Mouse (Mus musculus) gastrocnemius, adult 8-10 months (tissue): Measurements from ENCODE around the gene Fbp1. TPM values are rescaled to one million over a fixed set of nuclear protein-coding genes. Genes with fewer than 3 reads are reported as not detected.
"Not testable (repeated sequence)": the region's sequence is repeated elsewhere in the genome, so short reads cannot be mapped to it uniquely, and the experiment has no call there.

Source experiments
- DNase-seq, 2 experiments: peaks; one replicate each; pipeline ENCODE4 v3.0.0; 2022; ENCODE audit warnings: low spot score in 2 of 2
- total RNA-seq, 4 experiments: library from RNA; stranded (reverse); gene quantifications; 2 replicates each; pipeline ENCODE4 v1.2.4; 2022

Fbp1 gene
- total RNA-seq, result under 1 TPM in 1 of 4 experiments, not detected in 3; 0.78 TPM

DNA sequence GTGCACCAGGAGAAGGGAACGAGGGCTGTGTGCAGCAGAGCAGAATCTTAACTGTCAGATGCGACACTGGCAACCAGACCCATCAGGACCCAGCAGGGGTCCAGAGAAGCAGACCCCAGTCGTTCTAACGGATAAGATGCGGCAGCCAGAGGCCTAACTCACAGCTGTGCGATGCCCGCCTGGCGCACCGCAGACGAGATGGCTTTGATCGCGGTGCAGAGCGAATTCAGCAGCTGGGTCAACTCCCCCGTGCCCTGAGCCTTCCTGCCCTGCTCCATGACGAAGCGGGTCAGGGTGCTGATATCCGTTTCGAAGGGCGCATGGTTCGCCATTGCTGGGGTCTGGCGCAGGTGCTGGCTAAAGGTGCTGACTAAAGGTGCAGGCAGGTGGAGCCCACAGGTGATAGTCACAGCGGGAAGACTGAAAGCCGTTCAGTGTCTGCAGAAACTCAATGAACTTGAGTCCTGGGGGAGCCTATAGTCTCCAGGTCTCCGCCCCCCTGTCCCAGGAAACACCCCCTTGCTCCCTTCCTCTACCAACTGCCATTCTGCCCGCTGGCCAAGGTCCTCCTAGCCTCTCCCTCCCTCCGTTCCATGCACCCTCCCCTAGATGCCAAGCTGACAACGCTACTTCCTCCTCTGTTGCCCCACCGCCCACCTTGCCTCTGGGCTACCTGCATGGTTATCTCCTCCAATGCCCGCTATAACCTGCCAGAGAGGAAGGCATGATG, at the start of gene Fbp1:
Gene Fbp1 (minus strand): TSS at position 571 of the 730 bp plus-strand sequence.
- no peak for DNase-seq

DNA sequence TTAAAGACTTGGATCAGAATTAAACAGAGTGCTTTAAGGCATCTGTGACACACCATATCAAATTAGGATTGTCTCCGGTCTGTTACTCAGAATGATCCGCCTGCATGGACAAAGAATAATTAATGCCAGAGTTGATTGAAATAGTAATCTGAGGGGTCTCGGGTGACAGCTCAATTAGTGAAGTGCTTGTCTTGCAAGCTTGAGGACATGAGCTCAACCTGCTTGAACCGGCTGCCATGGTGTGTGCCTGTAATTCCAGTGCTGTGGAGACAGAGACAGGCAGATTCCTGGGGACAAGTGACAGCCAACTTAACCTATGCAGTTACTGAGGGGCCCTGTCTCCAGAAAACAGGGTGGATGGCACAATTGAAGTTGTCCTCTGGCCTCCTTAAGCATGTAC, 44.4 kb upstream of the Fbp1 start:
- no peak for DNase-seq

DNA sequence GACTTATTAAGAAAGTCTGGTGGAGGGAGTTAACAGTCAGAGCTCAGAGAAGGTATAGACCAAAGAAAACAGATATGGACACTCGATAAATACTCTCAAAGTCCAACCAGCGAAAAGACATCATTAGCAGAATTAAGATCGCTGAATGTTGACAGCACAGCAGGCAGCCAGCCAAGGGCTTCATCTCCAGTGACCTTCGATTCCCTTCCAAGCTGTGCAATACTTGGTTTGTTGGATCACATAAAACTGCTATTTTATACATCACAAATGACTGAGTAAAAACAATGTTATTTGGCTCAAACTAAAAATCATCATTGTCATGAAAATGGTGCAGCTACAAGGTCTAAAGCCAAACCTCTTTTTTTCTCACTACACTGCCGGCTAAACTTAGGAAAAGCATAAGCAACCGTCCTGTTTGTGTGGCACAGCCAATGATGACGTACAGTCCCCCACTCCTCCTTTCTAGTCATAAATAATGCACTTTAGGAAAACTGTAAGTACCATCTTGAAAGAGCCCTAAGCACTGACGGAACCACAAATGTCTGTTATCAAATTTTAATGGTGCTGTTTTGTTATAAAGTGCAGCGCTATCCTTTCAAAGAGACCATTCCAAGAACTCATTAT, 41.8 kb upstream of the Fbp1 start:
- no peak for DNase-seq

DNA sequence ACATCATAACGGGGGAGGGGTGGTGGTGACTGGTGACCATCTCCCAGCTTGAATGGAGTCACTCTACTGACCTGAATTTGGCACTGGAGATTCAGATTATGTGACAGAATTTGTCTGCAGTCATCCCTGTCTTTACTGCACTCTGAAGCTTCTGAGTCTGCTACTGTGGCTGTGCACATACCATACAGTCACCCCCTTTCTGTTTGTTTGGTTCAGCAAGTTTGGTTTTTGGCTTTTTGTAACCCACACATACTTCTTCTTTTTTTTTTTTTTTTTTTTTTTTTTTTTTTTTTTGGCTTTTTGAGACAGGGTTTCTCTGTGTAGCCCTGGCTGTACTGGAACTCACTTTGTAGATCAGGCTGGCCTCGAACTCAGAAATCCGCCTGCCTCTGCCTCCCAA, 41.1 kb upstream of the Fbp1 start:
- not testable (repeated sequence) for DNase-seq

DNA sequence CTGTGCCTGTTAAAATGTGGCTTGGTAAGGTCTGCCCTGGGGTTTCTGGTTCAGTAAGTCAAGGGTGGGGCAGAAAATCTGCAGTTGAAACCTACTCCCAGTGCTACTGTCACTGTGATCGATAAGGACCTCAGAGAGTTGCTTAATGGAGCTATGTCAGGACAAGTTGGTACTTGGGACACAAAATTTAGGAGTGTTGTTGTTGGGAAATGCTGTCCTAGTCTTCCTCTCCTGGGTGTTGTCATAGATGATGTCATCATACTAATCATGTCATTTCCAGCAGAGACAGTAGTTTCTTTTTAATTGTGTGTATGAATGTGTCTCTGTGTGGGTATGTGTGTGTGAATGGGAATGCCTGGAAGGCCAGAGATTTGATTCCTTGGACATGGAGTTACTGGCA, 39.4 kb upstream of the Fbp1 start:
- DNase-seq, result no peak

DNA sequence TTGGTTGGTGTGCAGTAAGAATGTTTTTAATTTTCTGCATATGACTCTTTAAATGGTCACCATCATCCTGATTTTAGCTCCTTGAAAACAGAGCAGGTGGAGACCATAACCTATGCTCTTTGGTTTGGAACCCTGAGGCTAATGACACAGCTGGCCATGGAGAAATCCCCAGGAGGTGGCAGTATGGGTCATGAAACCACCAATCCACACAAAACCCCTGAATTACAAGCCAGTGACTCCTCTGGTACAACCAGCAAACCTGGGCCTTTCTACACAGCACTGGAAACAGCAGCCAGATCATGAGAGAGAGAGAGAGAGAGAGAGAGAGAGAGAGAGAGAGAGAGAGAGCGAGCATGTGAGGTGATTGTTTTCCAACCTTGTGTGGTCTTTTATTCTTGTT, 38.4 kb upstream of the Fbp1 start:
- DNase-seq, result peak; percentile 15 to 18

DNA sequence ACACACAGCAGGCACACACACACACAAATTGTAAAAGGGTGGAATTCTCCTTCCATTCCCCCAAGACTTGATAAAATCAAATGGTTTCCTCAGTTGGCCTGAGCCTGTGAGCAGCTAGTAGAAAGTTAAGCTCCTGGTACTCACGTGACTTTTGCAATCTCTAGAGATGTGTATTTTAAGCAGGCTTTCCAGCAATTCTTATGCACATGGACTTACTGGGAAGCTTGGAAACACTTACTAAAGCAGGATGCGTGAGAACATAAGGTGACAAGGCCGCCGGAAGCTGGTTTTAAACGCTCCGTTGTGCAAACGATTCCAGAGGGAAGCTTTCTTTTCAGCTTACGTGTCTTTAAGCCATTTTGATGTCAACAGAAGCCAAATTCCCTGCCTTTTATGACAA, 35.1 kb upstream of the Fbp1 start:
- no peak for DNase-seq

DNA sequence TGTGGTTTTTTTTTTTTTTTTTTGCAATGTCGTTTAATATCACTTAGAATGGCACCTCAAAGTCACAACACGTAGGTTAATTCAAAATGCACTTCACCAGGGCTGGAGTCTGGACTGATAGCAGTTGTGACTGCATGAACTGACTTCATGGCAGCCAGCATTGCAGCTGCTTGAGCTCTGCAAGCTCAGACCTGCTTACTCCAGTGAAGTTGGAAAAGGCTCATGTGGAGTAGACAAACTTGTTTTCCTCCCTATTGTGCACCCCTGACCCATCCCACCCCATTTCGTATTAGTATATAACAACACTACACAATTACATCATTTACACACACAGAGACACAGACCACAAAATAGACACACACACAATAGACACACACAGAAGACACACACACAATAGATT, 34.6 kb upstream of the Fbp1 start:
- DNase-seq, result no peak

DNA sequence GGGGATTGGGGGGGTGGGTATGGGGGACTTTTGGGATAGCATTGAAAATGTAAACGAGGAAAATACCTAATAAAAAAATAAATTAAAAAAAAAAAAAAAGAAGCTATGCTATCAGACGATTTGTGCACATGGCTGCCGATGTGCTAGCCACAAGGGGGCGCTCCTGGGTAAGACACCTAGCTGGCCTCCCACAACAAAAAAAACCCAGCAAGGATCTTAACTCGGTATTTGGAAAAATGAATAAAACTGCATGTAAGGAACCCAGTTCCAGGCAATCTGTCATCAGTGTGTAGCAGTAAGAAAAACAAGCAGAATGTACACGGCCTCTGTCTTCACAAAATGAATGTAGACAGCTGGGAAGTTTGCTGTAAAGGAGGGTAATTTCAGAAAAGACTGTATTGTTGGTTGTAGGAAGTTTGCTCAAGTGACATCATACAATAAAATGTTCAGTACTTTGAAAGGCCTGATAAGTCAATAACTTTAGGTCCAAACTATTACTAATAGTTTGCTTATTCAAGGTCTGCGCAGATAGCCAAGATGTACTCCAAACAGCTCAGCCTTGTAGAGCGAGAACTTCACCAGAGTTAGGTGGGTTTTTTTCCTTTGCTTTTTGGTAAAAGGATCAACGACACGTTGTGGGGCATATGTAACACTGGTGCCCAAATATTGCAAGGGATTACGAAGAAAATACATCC, 31.7 kb upstream of the Fbp1 start:
- DNase-seq, result peak; percentile 21 to 40

DNA sequence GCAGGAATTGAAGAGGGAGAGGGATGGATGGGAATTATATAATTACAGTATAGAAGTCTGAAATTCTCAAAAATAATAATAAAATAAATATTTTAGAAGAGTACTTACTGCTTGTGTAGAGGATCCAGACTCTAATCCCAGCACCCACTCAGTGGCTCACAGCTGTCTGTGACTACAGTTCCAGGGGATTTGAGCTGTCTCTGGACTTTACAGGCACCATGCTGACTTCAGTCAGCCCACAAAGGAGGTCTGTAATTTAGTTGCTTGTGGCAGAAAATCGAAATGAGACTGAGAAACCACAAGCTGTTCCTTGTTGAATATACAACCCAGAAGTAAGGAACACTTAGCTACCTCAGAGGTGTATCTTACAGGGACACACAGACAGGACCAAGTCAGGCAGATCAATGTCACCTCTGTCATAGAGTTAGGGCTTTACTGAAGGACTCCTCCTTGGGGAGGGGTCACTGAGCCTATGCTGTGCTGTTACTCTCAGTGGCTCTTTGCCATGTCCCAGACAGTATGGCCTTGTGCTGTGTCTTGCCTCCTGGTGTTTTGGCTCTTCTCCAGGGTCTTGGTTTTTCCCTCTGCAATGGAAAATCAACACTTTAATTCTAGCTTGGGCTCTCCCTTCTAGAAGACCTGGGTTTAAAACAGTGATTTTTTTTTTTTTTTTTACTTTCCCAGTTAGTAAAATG, 29.5 kb upstream of the Fbp1 start:
- DNase-seq, result no peak

DNA sequence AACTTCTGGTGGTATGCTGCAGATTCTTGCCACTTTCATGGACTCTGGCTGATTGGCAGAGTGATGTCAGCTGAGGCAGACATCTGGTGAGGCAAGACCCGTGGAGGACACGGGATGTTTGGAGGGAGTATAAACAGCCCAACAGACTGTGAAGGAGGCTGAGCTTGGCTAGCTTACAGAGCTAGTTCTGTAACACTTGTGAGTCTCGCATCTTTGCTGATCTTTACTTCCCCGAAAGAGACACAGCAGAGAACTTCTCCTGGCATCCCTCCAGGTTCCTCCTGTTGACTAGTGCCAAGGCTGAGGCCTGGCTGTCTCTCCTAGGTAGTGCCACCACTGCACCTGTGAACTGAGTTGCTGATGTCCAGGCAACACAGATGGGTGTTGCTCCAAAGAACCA, 28.6 kb upstream of the Fbp1 start:
- no peak for DNase-seq

DNA sequence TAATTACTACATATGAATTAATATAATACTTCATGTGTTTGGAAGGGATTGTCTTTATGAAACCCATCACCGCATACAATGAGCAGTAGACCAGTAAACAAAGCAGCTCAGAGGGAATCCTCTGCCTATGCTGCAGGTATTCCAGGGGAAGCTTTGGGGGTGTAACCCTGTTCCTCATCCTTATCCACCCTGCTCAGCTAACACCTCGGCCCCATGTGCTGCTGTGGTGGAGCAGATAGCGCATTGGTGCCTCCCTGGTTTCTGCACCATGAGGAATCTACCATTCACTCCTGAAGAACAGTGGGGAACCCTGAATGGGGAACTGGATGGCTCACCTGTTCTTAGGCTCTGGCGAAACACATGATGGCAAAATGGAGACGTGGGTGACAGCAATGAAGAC, 23.5 kb upstream of the Fbp1 start:
- DNase-seq, result no peak

DNA sequence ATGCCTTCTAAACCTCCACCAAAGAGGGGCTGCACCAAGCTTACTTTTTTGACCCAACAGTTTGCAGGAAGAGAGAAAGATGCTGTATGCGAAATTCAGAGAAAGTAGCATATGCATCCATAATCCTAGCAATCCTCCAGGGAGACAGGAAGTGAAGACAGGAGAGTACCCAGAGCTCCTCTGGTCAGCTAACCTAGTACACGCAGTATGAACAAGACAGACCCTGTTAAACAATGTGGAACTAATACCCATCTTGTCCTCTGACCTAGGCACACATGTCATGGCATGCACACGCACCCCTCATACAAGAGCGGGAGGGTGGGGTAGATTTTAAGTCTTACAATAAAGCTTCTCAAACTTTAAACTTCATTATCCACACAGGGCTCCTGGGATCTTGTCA, 22.1 kb upstream of the Fbp1 start:
- no peak for DNase-seq

DNA sequence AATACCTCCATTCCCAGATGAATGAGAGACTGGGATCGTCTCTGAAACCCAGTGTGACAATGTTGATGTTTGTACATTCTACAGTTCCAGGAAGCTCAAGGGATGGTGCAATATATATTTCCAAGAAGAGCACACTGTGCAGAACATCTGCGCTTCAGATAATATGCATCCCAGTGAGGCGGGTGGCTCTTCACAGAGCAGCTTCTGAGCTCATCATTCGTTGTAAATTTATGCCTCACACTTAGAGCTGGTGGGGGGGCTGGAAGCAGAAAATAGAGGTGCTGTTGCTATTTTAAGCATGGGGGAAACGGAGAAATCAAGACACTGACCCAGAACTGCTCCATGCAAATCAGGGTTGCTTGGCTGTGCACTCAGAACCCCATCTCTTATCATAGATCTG, 21.7 kb upstream of the Fbp1 start:
- DNase-seq, result no peak

DNA sequence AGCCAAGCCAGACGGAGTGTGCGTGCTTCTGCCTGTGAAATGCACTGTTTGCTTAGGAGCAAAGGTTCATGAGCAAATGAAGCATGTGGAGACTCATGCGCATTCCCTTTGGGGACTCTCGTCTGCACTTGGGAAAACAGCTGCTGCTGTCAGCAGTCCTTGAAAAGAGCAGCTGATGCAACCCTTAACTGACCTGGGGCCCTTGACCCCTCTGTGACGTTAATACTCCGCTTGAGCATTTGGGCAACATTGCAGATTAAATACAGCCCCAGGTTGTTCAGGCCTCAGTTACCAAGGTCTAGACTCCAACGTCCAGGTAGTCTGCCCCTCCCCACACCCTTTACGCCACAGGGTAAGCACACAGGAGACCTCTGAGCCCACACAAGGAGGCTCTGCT, 20.1 kb upstream of the Fbp1 start:
- no peak for DNase-seq

DNA sequence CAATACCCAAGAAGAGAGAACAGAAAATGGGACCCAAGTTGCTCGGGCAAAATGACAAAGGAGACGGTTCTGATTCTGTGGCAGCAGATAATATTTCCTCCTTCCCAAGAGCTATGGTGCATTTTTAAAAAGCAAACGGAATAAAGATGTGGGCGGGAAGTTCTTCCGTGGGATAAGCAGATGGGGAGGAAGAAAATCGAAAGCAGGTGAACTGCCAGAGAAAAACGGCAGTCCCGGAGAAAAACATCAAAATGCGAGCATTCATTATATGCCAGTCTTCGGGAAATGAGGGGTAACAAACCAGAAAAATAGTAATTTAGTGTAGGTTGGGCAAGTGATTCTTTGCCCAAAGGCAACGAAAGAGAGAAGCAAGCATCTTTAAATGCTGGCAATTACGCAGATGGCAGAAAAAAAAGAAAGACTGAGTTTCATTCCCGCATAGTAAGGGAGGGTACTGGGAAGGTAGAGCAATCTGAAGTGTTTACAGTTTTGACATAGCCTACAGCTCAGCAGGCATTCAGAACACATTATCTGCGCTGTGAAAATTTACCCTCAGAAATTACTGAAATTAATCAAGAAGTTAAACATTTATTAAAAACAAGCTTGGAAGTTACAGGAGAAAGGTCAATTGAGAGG, 19.6 kb upstream of the Fbp1 start:
- no peak for DNase-seq

DNA sequence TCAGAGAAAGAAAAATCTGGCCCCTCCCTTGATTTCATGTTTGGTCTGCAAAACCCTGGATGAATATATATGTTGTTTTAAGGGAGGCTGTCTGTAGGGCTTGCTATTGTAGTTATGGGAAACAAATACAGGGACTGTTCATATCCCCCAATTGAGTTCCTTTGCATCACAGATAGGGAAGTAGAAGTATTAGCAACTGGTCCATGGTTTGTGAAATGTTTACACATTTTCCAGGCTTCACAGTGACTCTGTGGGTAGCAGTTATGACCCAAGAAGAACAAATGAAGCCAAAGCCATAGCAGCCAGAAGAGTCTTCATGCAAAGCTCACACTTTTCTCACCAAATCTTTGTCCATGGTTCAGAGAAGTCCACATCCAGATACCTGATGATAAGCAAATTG, 13.1 kb upstream of the Fbp1 start:
- DNase-seq, result no peak

DNA sequence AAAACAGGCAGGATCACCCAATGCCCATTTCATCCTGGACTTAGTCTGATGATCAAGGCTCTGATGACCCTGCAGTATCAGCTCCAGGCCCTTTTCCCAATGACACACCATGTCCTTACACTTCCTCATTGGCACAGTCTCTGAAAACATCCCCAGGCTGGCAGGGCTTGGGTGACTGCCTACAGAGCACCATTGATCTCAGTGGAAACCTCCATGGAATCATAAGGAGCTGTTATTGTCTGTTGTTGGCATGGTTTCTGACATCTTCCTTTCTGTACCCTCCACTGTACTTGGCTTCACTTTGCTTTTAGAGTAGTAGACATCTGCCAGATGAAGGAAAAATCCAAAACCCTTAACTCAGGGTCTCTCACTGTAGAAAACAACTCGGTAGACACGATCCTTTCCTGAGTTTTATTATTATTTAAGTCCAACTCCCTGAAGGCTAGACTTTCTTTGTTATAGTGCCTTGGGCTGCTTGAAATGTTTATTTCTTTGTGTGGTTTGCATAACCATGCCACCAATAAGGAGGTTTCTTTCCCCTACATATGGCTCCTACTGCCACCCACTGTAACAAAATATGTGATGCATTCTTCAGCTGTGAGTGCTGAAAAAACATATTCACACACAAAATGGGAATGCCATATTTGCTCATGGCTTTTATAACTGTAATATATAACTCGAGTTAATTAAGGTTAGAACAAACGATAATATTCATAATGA, 10.0 kb upstream of the Fbp1 start:
- no peak for DNase-seq

DNA sequence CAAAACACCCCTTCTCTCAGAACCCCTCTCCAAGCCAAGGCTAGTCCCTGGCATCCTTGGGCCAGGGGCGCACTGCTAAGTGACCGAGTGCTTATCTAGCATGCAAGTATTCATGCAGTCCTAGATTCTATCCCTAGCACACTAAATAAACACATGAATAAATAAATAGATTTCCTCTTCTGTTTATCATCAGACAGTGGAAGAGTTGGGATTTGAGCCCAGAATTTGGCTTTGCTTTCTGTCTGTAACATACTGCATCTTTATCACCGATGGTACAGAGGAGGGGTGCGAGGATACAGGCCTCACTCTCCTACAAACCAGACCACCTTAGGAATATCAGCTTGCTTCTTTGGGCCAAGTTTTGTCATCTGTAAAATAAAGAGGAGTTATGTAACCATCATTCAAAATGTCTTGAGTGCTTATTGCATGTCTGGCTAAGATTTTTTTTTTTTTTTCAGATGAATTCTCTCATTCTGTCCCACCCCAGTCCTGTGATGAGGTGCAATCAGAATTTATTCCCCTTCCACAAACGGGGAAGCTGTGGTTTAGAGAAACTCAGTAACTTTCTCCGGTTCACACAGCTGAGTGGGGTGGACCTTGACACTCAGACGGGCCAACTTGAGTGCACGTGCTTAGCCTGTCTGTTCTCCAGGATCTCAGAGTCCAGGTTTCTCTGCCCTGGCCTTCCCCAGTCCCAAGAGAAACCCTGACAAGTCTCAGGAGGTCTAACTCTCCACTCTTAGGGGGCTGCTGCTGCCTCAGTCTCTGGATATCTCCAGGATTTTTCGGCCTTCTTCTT, 5.2 kb upstream of the Fbp1 start:
- no peak for DNase-seq

DNA sequence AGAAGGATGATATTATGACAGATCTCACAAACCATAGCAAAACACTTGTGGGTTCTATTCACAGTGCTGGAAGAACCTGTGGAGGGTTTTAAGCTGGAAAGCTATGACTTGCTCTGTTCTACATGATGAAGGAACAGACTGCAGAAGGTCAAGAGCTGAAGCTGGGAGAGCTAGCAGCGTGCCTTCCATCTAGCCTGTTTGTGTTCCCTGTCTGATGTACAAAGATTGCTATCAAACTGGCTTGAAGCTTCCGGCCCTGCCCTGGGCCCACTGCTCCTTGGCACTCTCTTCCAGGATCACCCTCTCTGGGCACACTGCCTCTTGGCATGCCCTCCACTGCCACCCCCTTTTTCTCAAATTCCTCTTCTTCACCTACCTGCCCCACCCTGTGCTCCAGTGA, 1.2 kb upstream of the Fbp1 start:
- DNase-seq, result no peak
